Mouse (Mus musculus) lung, postnatal 14 days (tissue): ENCODE measurements around the gene Speer4f2.
"Not testable (repeated sequence)": the region's sequence is repeated elsewhere in the genome, so short reads cannot be mapped to it uniquely, and the experiment has no call there.

Source experiments
- DNase-seq: peaks from one replicate; pipeline ENCODE4 v3.0.0; 2021

Gene Speer4f2

DNA sequence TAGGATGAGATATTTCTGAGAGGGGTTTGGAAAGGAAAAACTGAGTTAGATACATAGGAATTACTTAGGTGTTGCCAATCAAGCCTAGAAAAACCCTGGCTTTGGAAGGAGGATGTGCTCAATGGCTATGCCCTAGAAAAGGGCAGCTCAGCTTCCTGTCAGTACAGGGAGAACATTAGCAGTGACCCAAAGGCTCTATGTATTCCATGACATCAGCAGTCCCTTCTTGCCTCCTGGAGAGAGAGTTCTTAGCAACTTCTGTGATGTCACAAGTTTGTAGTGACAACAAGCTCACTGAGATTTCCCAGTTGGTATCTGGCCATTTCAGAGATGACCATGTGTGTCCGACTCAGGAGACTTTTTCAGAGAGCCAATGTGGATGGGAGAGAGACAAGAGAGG is at the start of gene Speer4f2:
Gene Speer4f2, plus strand, starts transcription at position 301 of the 400 bp plus-strand sequence.
- DNase-seq: not testable (repeated sequence)

DNA sequence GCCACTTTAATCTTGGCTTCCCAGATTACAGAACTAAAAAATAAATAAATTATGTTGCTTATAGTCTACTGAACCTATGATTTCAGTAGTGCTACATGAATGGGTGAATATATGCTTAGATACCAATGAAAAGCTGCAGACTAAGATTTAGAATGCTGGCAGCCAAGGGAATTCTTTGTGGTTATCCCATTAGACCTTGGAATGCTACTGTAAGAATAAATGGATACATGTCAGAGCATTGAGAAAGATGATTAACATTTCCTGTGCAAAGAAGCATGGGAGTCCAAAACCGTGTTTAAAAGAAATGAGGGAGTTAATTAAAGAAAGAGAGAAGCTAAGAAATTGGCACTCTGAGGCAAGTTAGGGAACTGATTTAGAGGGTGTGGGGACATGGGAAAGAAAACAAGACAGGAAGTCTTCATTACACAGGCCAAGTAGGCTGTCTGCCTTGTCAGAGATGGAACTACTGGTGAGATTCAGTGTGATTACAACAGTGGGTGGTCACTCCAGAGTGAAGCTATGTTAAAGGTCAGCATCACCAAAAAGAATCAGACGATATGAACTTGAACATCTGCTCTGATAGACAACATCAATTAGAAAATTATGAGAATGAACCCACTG is 43.9 kb upstream of the Speer4f2 start:
- no peak for DNase-seq

DNA sequence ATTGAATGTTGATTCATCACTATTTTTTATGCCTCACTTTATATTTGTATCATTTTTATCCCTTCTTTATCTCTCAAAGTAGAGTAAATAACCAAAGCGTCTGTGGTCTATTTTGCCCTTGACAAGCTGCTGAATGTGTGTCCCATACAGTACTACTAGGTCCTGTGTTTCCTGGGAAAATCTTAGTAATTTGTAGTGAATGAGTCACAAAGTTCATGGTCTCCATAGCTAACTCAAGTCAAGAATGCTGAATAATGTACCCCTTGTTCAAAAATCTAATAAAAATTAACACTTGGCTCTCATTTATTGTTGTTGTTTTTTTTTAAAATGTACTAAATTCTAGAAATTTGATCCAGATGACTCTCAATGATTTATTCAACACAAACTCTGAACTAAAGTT is 38.1 kb upstream of the Speer4f2 start:
- DNase-seq: no peak

DNA sequence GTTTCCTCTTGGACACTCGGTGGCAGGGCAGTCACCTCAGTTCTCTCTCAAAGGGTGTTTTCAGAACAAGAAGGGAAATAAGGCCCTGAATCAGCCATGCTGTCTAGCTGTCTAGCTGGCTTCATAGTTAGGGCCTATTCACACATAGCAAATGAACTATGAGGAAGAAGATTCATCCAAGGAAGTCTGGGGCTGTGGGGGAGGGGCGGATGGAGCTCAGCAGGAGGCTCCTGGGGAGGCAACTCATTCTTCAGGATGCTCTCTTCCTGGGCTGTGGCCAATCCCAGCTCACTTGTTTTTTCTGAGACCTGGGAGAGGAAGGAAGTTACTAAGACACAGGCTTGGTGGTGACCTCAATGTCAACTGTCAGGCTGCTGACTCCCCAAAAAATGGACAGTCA is 27.2 kb upstream of the Speer4f2 start:
- DNase-seq: peak; percentile 35

DNA sequence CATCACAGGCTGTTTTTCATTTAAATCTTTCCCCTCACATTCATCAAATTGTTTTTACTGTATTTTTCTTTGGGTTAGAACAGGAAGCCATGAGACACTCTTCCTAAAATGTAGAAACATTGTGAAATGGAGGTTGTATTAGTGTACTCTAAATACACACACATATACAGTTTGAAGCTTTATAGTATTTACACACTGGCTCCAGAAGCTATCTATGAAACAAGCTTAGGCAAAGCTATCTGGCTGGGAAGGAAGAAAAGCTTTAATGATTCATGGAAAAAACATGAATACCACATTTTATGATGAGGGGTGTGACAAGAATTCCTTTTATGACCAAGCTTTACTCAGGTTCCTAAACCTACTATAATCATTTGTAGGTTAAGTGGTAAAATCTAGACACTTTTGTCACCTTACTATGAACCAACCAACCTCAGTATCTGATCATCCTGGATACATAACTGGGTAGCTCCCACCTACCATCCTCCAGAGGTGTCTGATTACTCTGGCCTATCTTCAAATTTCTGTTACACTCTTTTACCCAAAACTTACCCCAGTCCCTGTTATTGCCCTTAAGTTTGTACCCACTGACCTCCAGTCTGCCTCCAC is 13.5 kb upstream of the Speer4f2 start:
- DNase-seq: no peak

DNA sequence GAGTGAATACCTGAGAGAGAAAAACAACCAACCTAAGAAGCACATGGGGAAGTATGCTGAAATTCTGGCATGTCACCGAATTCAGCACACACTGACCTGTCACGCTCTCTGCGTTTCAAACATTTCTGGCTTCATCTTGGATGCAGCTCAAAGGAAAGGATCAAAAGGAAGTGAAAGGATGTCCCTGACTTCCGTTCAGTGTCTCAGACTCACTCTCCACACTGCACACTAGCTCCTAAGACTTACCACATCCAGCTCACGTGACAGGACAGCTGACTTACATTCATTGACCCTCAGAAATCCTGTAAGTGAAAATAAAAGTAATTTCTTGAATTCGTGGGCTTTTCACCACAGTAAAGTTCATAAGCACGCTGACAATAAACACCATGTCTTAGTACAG is 16.9 kb downstream of the Speer4f2 start:
- no peak for DNase-seq

DNA sequence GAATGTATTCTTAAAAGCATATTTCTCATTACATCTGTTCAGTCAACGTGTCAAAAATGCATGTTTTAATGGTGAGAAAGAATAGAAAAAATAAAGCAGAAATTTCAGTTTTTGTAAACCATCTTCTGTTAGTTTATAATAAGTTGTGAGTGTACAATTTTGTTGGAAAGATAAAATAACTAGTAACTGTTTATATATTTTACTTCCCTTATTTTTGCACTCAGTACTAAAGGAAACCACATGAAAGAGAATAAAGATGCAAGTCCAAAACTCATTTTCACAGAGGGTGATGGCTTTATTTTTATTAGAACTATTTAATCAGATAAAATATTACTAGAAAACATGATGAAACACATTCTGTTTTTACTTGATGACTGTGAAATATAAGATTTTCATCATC is 18.2 kb downstream of the Speer4f2 start:
- DNase-seq: no peak

DNA sequence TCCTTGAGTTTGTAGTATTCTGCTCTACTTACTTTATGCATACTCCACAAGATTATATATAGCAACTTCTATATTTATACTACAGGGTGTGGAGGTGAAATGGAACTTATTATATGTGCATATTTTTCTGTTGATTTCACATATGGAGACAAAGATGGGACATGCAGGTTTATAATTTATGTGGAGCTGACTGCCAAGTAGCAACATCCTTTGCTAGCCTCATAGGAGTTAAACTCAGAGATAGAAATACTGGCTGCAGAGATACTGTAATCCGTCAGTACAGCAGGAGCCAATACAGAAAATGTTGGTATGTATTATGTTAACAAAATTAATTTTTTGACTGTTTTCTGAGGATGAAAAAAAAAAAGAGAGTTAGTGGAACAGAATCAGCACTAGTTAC is 27.6 kb downstream of the Speer4f2 start:
- no peak for DNase-seq

DNA sequence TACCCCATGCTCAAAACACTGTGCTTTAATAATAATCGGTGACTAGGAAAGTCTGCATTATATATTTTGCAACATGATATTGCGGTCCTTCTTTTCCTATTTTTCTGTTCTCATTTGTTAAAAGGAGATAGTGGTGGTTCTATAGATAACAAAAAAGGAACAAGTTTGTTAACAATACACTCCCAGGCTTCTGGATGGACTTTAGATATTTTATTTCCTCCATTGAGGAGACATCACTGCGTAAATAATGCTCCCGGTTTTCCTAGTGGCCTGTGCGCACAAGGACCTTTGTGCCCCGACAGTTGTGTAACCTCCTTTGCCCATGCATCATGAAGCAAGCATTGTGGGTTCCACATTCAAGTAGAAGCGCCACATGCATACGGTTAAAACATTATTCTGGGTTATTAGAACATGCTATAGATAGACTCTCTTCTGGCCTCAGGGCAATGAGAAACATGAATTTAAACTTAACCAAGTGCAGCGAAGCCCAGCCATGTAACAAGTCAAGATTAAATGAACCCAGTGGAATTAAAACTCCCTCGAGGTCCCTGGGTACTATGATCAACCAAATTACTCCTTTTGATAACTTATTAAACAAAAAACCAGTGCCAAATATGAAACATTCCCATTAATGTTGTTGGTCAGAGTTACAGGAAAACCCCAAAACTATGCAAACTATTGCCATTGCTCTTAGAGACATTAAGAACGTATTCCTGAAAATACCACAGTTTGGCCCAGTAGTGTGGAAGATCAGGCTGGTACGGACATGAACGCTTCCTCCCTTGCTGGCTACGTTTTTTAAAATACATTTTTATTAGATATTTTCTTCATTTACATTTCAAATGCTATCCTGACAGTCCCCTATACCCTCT is 28.5 kb downstream of the Speer4f2 start:
- DNase-seq: no peak

DNA sequence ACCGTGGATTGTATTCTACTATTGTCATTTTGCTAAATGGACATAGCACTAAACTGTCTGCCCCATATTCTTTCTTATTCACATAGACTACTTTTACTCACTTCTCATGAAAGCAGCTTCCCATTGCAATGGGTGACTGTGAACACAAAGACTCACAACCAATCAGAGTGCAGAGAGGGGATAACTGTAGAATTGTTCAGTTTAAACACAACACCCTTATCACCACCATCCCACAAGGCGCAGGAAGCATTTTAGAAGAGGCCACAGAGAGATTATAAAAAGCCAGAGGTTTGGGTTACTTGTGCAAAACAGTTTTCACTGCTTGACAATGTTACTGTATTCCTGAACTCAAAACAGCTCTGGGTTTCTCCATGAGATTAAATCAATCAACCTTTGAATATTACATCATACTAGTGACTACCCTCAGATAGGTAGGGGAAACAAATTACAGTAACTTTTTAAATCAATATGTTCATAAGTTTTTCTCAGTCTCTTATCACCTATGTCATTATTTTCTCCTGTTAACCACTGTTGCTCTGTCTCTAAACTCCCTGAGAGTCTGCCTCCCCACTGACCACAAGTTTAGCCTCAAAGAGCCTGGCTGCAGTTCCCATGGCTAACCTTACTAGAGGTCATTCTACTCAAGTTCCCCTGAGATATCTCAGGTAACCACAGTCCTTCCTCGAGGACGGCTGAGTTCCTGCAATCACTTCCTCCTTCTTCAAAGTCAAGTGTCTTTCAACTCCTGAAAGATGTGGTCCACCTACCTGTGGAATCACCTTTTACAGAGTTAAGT is 29.5 kb downstream of the Speer4f2 start:
- no peak for DNase-seq

DNA sequence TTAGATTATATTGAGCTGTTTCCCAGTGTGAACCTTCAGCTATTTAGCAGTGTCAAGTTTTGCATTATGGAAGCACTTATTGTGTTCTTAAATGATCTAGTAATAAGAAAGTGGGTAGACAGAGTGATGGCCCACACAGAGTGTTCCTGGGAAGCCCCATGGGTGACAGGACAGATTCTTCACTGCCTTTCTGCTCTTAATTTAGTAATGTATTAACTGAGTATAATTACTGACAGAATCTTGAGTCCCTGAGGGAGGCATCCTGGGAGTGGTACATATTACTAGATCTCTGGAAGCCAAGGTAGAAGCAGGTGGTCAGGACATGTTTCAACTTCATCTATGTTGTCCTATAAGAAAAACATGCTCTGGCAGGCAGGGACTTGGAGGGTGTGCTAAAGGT is 30.6 kb downstream of the Speer4f2 start:
- DNase-seq: no peak

DNA sequence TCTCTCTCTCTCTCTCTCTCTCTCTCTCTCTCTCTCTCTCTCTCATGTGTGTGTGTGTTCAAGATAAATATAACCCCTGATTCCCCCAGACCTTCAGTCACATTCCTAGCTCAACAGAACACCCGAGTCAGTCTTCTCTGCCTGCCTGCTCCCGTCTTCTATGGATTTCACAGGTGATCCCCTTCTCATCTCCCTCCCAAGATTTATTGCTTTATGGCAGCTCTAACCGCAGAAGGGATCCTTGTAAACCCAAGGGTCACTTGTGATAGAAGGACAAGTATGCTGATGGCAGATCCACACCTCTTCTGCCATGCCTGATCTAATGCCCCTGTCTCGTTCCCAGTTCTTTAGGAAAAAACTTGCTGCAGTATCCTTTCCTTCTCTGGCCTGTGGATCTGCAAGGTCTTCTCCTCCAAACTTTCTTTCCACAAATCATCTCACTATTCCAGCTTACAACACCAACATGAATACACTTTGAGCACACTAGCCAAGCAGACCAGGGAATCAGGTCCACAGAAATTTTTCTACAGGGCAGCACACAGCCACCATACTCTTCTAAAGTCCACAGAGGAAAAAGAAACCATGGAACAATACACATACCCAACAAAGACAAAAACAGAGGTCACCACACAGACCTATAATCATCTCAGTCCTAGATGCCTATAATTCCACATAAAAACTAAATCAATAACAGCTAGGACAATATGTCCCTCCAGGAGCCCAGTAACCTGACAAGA is 36.1 kb downstream of the Speer4f2 start:
- DNase-seq: no peak

DNA sequence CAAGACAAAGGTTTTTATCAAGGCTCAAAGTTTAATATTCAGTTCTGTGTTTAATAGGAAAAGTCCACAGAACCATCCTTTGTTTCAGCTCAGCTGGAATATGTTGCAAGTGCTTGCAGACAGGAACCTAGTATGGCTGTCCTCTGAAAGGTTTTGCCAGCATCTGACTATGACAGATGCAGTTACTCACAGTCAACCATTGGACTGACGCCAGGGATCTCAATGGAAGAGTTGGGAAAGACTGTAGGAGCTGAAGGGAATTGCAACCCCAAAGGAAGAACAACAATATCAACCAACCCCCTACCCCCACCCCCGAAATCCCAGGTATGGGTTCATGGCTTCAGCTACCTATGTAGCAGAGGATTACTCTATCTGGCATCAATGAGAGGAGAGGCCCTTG is 44.2 kb downstream of the Speer4f2 start:
- peak; percentile 16 for DNase-seq

DNA sequence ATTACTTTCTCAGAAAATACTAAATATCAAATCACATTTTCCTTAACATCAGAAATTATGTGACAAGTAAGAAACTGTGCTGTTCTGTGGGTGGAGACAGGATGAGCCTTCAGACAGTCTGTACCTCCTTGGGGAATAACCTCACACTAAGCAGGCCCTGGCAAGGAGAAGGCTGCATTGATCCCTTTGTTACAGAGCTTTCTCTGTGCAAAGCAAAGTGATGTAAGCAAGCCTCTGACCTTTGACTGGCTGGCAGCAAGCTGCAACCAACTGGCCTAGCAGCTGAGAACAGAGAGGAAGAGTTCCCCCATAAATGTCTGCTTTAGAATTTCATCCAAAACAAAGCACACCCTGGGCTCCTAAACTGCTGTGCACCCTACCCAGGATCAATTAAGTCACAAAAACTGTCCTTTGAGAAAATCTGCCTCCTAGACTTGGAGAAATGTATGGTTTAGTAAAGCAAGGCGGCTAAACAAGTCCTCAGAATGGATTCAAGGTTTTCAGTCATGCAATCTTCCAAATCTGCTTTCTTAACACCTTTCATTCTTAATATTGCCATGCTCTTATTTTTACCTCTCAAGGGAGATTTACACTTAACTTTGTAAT is 46.3 kb downstream of the Speer4f2 start:
- DNase-seq: no peak

DNA sequence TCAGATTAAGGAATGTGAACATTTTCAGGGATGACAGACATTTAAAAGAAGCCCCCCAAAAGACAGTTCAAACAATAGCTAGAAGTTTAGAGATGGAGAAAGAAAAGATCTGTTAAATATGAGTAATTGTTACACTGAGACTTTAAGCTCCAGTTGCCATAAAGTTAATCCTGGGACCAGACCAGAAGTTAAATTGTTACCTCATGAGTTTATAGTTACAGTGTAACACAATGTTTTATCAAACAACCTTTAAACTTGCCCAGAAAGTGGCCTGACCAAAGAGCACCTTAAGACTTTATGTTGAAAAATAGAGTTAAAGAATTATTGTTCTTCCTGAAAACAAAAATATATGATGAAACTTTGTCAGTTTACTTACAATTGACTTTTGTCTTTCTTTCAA is 46.9 kb downstream of the Speer4f2 start:
- DNase-seq: no peak

DNA sequence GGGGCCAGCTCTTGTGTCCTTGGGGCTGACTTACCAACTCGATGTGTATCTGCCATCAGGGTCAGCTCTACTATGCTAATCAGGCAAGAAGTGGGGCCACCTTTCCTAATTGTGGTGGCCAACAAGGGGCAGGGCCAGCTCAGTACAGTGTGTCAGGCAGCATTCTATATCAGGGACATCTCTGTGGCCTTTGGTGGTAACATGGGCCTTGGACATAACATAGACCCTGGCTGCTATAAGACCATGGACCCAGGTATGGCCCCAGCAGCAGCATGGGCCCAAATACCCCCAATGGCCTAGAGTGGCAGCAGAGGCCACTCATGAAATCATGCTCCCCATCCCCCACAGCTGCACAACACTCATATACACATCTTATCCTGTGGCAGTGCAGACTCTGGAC is 49.2 kb downstream of the Speer4f2 start:
- no peak for DNase-seq

DNA sequence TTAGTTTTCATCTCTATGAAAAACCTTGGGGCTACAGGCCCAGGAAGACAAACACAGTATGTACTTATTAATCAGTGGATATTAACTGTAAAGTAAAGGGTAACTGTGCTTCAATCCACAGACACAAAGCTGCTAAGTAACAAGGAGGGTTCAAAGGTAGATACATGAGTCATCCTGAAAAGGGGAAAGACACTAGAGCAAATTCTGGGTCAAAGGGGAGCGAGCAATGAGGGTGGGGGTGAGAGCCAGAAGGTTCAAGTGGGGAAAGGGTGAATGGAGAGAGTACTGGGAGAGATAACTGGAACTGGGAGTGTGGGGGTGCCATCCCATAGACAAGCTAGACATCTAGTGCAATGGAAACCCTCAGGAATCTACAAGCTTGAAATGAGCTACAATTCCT is 54.0 kb downstream of the Speer4f2 start:
- DNase-seq: no peak
